Mouse (Mus musculus) MEL (cell line): ENCODE measurements around the gene Mtnr1b. TPM values are rescaled to one million over a fixed set of nuclear protein-coding genes. Genes with fewer than 3 reads are reported as not detected.

Experiments
- DNase-seq: peaks from one replicate; pipeline ENCODE4 v3.0.0; 2011; ENCODE audit warnings: low read depth, low spot score
- H3K27ac ChIP-seq: 2 replicates; pipeline ENCODE4 v1.5.1; 2012; ENCODE audit warnings: low read depth, mild to moderate bottlenecking, control low read depth, low read length, moderate library complexity; ENCODE audit not compliant: control insufficient read depth
- H3K27me3 ChIP-seq, 2 experiments: fragments of 150-350 bp in 1 of 2; sonication (generic) in 1 of 2; 2 replicates each; pipeline ENCODE4 v1.6.1; 2012; ENCODE audit warnings: low read length in 2 of 2, mild to moderate bottlenecking in 2 of 2, improper control_type of control experiment in 1 of 2, moderate library complexity in 1 of 2; ENCODE audit not compliant: insufficient read depth in 2 of 2, control insufficient read depth in 1 of 2
- H3K36me3 ChIP-seq, 2 experiments: 2 replicates each; pipeline ENCODE4 v1.6.1; 2012 to 2014; ENCODE audit warnings: low read length in 2 of 2, improper control_type of control experiment in 1 of 2, inconsistent platforms in 1 of 2, mild to moderate bottlenecking in 1 of 2; ENCODE audit not compliant: insufficient read depth in 2 of 2, control insufficient read depth in 1 of 2
- H3K4me1 ChIP-seq, 2 experiments: fragments of 150-350 bp in 1 of 2; sonication (generic) in 1 of 2; 2 replicates each; pipeline ENCODE4 v1.6.1; 2012; ENCODE audit warnings: low read length in 2 of 2, improper control_type of control experiment in 1 of 2, mild to moderate bottlenecking in 1 of 2; ENCODE audit not compliant: insufficient read depth in 2 of 2, control insufficient read depth in 1 of 2
- H3K4me3 ChIP-seq, 2 experiments: fragments of 150-350 bp in 1 of 2; sonication (generic) in 1 of 2; 2 replicates each; pipeline ENCODE4 v1.5.1; 2012; ENCODE audit warnings: low read depth in 2 of 2, low read length in 2 of 2, mild to moderate bottlenecking in 2 of 2, moderate library complexity in 2 of 2, control low read depth in 1 of 2, improper control_type of control experiment in 1 of 2; ENCODE audit not compliant: control insufficient read depth in 1 of 2, insufficient read depth in 1 of 2
- H3K79me2 ChIP-seq: 2 replicates; pipeline ENCODE4 v1.6.1; 2012; ENCODE audit warnings: mild to moderate bottlenecking, low read length, moderate library complexity; ENCODE audit not compliant: control insufficient read depth, poor library complexity, insufficient read depth
- H3K9ac ChIP-seq: 2 replicates; pipeline ENCODE4 v1.6.1; 2012; ENCODE audit warnings: low read depth, mild to moderate bottlenecking, control low read depth, low read length, moderate library complexity; ENCODE audit not compliant: control insufficient read depth, poor library complexity, severe bottlenecking
- H3K9me3 ChIP-seq: fragments of 150-350 bp; sonication (generic); replicated peaks from 2 replicates; pipeline ENCODE4 v1.6.1; 2012; ENCODE audit warnings: mild to moderate bottlenecking, low read length, improper control_type of control experiment, moderate library complexity; ENCODE audit not compliant: insufficient read depth
- BHLHE40 ChIP-seq: IDR thresholded peaks from 2 replicates; pipeline ENCODE4 v1.6.1; 2012; ENCODE audit warnings: low read depth, mild to moderate bottlenecking, inconsistent platforms, low read length, improper control_type of control experiment, borderline replicate concordance
- CTCF ChIP-seq, 3 experiments: IDR thresholded peaks in 2 of 3; conservative IDR thresholded peaks in 1 of 3; 2 replicates each; pipeline ENCODE4 v1.5.1; 2011 to 2012; ENCODE audit warnings: low read length in 3 of 3, low read depth in 2 of 3, mild to moderate bottlenecking in 2 of 3, improper control_type of control experiment in 1 of 3, inconsistent platforms in 1 of 3, mixed read lengths in 1 of 3, moderate library complexity in 1 of 3; ENCODE audit not compliant: control insufficient read depth in 1 of 3, insufficient read depth in 1 of 3, poor library complexity in 1 of 3, severe bottlenecking in 1 of 3
- E2F4 ChIP-seq: IDR thresholded peaks from 2 replicates; pipeline ENCODE4 v1.6.1; 2011; ENCODE audit warnings: low read depth, low read length, improper control_type of control experiment, borderline replicate concordance
- ELF1 ChIP-seq: IDR thresholded peaks from 2 replicates; pipeline ENCODE4 v1.6.1; 2014; ENCODE audit warnings: low read depth, mild to moderate bottlenecking, inconsistent platforms, low read length, improper control_type of control experiment, moderate library complexity
- EP300 ChIP-seq, 2 experiments: IDR thresholded peaks; 2 replicates each; pipeline ENCODE4 v1.6.1; 2011; ENCODE audit warnings: improper control_type of control experiment in 2 of 2, low read length in 2 of 2, low read depth in 1 of 2, mild to moderate bottlenecking in 1 of 2
- ETS1 ChIP-seq: IDR thresholded peaks from 2 replicates; pipeline ENCODE4 v1.6.1; 2012; ENCODE audit warnings: low read depth, mild to moderate bottlenecking, inconsistent platforms, low read length, improper control_type of control experiment, moderate library complexity
- GABPA ChIP-seq: IDR thresholded peaks from 2 replicates; pipeline ENCODE4 v1.6.1; 2012; ENCODE audit warnings: low read depth, mild to moderate bottlenecking, inconsistent platforms, low read length, improper control_type of control experiment, moderate library complexity
- GATA1 ChIP-seq: IDR thresholded peaks from 2 replicates; pipeline ENCODE4 v1.6.1; 2011; ENCODE audit warnings: low read depth, low read length, improper control_type of control experiment
- KAT2A ChIP-seq: conservative IDR thresholded peaks from 2 replicates; pipeline ENCODE4 v1.6.1; 2012; ENCODE audit warnings: low read depth, low read length, improper control_type of control experiment, inconsistent platforms
- MAX ChIP-seq: IDR thresholded peaks from 2 replicates; pipeline ENCODE4 v1.6.1; 2011; ENCODE audit warnings: low read length, improper control_type of control experiment
- MAZ ChIP-seq: IDR thresholded peaks from 2 replicates; pipeline ENCODE4 v1.6.1; 2012; ENCODE audit warnings: low read depth, mild to moderate bottlenecking, inconsistent platforms, low read length, improper control_type of control experiment
- MEF2A ChIP-seq: IDR thresholded peaks from 2 replicates; pipeline ENCODE4 v1.6.1; 2014; ENCODE audit warnings: low read depth, mild to moderate bottlenecking, inconsistent platforms, low read length, improper control_type of control experiment; ENCODE audit not compliant: poor library complexity, insufficient replicate concordance, severe bottlenecking; ENCODE audit errors: extremely low read depth
- MXI1 ChIP-seq: IDR thresholded peaks from 2 replicates; pipeline ENCODE4 v1.6.1; 2011; ENCODE audit warnings: mild to moderate bottlenecking, low read depth, low read length, improper control_type of control experiment
- NELFE ChIP-seq: IDR thresholded peaks from 2 replicates; pipeline ENCODE4 v1.6.1; 2011; ENCODE audit warnings: low read depth, low read length, improper control_type of control experiment
- NRF1 ChIP-seq: IDR thresholded peaks from 2 replicates; pipeline ENCODE4 v1.6.1; 2014; ENCODE audit warnings: low read depth, mild to moderate bottlenecking, inconsistent platforms, low read length, improper control_type of control experiment, moderate library complexity; ENCODE audit not compliant: poor library complexity, insufficient read depth, severe bottlenecking
- POLR2A ChIP-seq, 2 experiments: IDR thresholded peaks; 2 replicates each; pipeline ENCODE4 v1.6.1; 2011 to 2012; ENCODE audit warnings: low read length in 2 of 2, mild to moderate bottlenecking in 2 of 2, control low read depth in 1 of 2, improper control_type of control experiment in 1 of 2, low read depth in 1 of 2, moderate library complexity in 1 of 2; ENCODE audit not compliant: control insufficient read depth in 1 of 2, insufficient read depth in 1 of 2, poor library complexity in 1 of 2
- POLR2AphosphoS2 ChIP-seq: IDR thresholded peaks from 2 replicates; pipeline ENCODE4 v1.6.1; 2011; ENCODE audit warnings: low read length, improper control_type of control experiment
- POLR2AphosphoS5 ChIP-seq: IDR thresholded peaks from 2 replicates; pipeline ENCODE4 v1.6.1; 2012; ENCODE audit warnings: low read depth, borderline replicate concordance, mild to moderate bottlenecking, inconsistent platforms, low read length, moderate library complexity, mixed read lengths
- RAD21 ChIP-seq: IDR thresholded peaks from 2 replicates; pipeline ENCODE4 v1.6.1; 2011; ENCODE audit warnings: mild to moderate bottlenecking, low read depth, low read length, improper control_type of control experiment
- RCOR1 ChIP-seq: IDR thresholded peaks from 2 replicates; pipeline ENCODE4 v1.6.1; 2012; ENCODE audit warnings: low read depth, mild to moderate bottlenecking, inconsistent platforms, low read length, improper control_type of control experiment
- SIN3A ChIP-seq: IDR thresholded peaks from 2 replicates; pipeline ENCODE4 v1.6.1; 2012; ENCODE audit warnings: low read length, improper control_type of control experiment, inconsistent platforms
- TAL1 ChIP-seq: IDR thresholded peaks from 2 replicates; pipeline ENCODE4 v1.6.1; 2012; ENCODE audit warnings: mild to moderate bottlenecking, inconsistent platforms, low read length, moderate library complexity, mixed read lengths
- TBP ChIP-seq: IDR thresholded peaks from 2 replicates; pipeline ENCODE4 v1.8.0; 2011; ENCODE audit warnings: low read depth, low read length, improper control_type of control experiment
- TCF12 ChIP-seq: IDR thresholded peaks from 2 replicates; pipeline ENCODE4 v1.6.1; 2014; ENCODE audit warnings: low read depth, mild to moderate bottlenecking, inconsistent platforms, low read length, improper control_type of control experiment, moderate library complexity
- UBTF ChIP-seq: IDR thresholded peaks from 2 replicates; pipeline ENCODE4 v1.6.1; 2012; ENCODE audit warnings: low read depth, mild to moderate bottlenecking, inconsistent platforms, low read length, improper control_type of control experiment, moderate library complexity, borderline replicate concordance; ENCODE audit not compliant: insufficient read depth
- USF1 ChIP-seq: IDR thresholded peaks from 2 replicates; pipeline ENCODE4 v1.6.1; 2014; ENCODE audit warnings: low read depth, mild to moderate bottlenecking, inconsistent platforms, low read length, improper control_type of control experiment, moderate library complexity
- ZC3H11A ChIP-seq: IDR thresholded peaks from 2 replicates; pipeline ENCODE4 v1.6.1; 2012; ENCODE audit warnings: low read depth, mild to moderate bottlenecking, inconsistent platforms, low read length, improper control_type of control experiment
- ZKSCAN1 ChIP-seq: IDR thresholded peaks from 2 replicates; pipeline ENCODE4 v1.6.1; 2012; ENCODE audit warnings: low read depth, mild to moderate bottlenecking, inconsistent platforms, low read length, improper control_type of control experiment, moderate library complexity
- ZMIZ1 ChIP-seq: IDR thresholded peaks from 2 replicates; pipeline ENCODE4 v1.6.1; 2012; ENCODE audit warnings: low read depth, mild to moderate bottlenecking, inconsistent platforms, low read length, improper control_type of control experiment, moderate library complexity
- ZNF384 ChIP-seq: IDR thresholded peaks from 2 replicates; pipeline ENCODE4 v1.6.1; 2012; ENCODE audit warnings: low read depth, mild to moderate bottlenecking, inconsistent platforms, low read length, improper control_type of control experiment
- polyA plus RNA-seq, 2 experiments: library from polyadenylated mRNA; stranded (reverse) in 1 of 2; unstranded in 1 of 2; fragments of >175 nt in 1 of 2; fragments of >200 nt in 1 of 2; gene quantifications; 2 replicates each; pipeline versions ENCODE4 v1.2.1 to v1.2.4; 2012; ENCODE audit warnings: low replicate concordance in 2 of 2, low read depth in 1 of 2; ENCODE audit not compliant: insufficient read length in 2 of 2, insufficient read depth in 1 of 2, missing spikeins in 1 of 2
- total RNA-seq: library from RNA; depleted of rRNA; stranded (reverse); fragments of 300-350 nt; gene quantifications from 2 replicates; pipeline ENCODE4 v1.2.3, GENCODE M21; 2012

Mtnr1b gene
- total and polyA plus RNA-seq, 3 experiments, result not detected

- no peaks in the 10 kb centered on the region for H3K79me2 ChIP-seq
- peaks cover 0 to 3% of the 10 kb centered on the region in 2 experiments; a peak in 1 of 4 replicates for H3K4me1 ChIP-seq
- no peaks in the 10 kb centered on the region for H3K36me3 ChIP-seq
- no peak for DNase-seq
- no peak overlapping the region for H3K27ac ChIP-seq
- H3K27me3 ChIP-seq, result no peaks in the 10 kb centered on the region
- H3K9me3 ChIP-seq, result 0 out of 2 replicates have a peak, but pooled peaks cover 2% of the 10 kb centered on the region
- TF ChIP-seq ETS1, result peak; percentile 22; the same call in 1 of the 2 replicates
- TF ChIP-seq TCF12, result peak; percentile 28; the same call in 1 of the 2 replicates
- TF ChIP-seq GABPA, result no peak
- no peak overlapping the region for H3K9ac ChIP-seq
- no peak overlapping the region for H3K4me3 ChIP-seq
Measured at GRCm38 (mm10) chr9:15804296-15804695, 70.1 kb downstream of the Mtnr1b start.

- no peaks in the 10 kb centered on the region for H3K36me3 ChIP-seq
- no peak overlapping the region for H3K9ac ChIP-seq
- H3K27me3 ChIP-seq, result no peaks in the 10 kb centered on the region
- 0 out of 2 replicates have a peak, but pooled peaks cover 2% of the 10 kb centered on the region for H3K9me3 ChIP-seq
- peak overlapping the region; percentile 15; the same call in 1 of the 2 replicates for H3K27ac ChIP-seq
- H3K4me1 ChIP-seq, result peaks cover 0 to 3% of the 10 kb centered on the region in 2 experiments; a peak in 1 of 4 replicates
- no peak for TF ChIP-seq CTCF (IDR thresholded peaks at IDR 0.05 in 2 of 3, conservative IDR thresholded peaks at IDR 0.05 in 1 of 3; ENCODE audit: control insufficient read depth in 1 of 3, insufficient read depth in 1 of 3, low read depth in 2 of 3, low read length in 3 of 3, poor library complexity in 1 of 3, severe bottlenecking in 1 of 3)
- TF ChIP-seq UBTF, result no peak
- no peak for TF ChIP-seq ZNF384
- TF ChIP-seq GATA1, result no peak
- TF ChIP-seq BHLHE40, result no peak
- TF ChIP-seq TAL1, result no peak
- TF ChIP-seq POLR2A (IDR thresholded peaks at IDR 0.05; ENCODE audit: control insufficient read depth in 1 of 2, insufficient read depth in 1 of 2, low read depth in 1 of 2, low read length in 2 of 2, poor library complexity in 1 of 2), result no peak
- peak; percentile 55; the same call in 1 of the 2 replicates for TF ChIP-seq MEF2A
- no peak for TF ChIP-seq USF1
- TF ChIP-seq E2F4, result no peak
- TF ChIP-seq POLR2AphosphoS2, result no peak
- TF ChIP-seq TCF12, result peak; percentile 42; the same call in 1 of the 2 replicates
- TF ChIP-seq SIN3A, result no peak
- TF ChIP-seq TBP, result no peak
- TF ChIP-seq NELFE, result no peak
- TF ChIP-seq POLR2AphosphoS5, result no peak
- TF ChIP-seq ZKSCAN1, result no peak
- TF ChIP-seq KAT2A, result no peak; the same call in 1 of the 2 replicates
- no peak for TF ChIP-seq ZC3H11A
- TF ChIP-seq ZMIZ1, result no peak
- TF ChIP-seq MXI1, result peak; percentile 48; the same call in 1 of the 2 replicates
- no peak for TF ChIP-seq RCOR1
- TF ChIP-seq RAD21, result no peak
- TF ChIP-seq ETS1, result peak; percentile 35; the same call in 1 of the 2 replicates
- TF ChIP-seq ELF1, result no peak
- no peak for TF ChIP-seq NRF1
- TF ChIP-seq MAX, result no peak
- no peak for TF ChIP-seq MAZ
- peak in 1 of 2 experiments; percentile 42; a peak in 1 of 4 replicates for TF ChIP-seq EP300 (IDR thresholded peaks at IDR 0.05; ENCODE audit: low read depth in 1 of 2, low read length in 2 of 2)
- DNase-seq, result peak; percentile 45
- H3K79me2 ChIP-seq, result no peaks in the 10 kb centered on the region
- peak overlapping the region in 1 of 2 experiments; percentile 30; a peak in 1 of 4 replicates for H3K4me3 ChIP-seq
Measured at GRCm38 (mm10) chr9:15802413-15803027, 71.8 kb downstream of the Mtnr1b start.
